19 mouse cellular contexts compared by ENCODE assay signal in genomic region chr2:19690094-19690493, GRCm38 (mm10). TPM values are rescaled to one million over a fixed set of nuclear protein-coding genes. Genes with fewer than 3 reads are reported as not detected.
DNase-seq lines count a peak whose midpoint lies in the region; ATAC-seq and TF ChIP-seq lines count a peak whose summit lies in the region.
"Had no signal": no experiment of that assay in that cellular context is flagged by ENCODE, and none has a peak within 500 bp of the region (broad histone marks: within the 10 kb centered on the region; RNA-seq: fewer than 3 reads in every experiment).

No protein-coding gene starts in this region.

- intact Hi-C loops in heart, adult 2 months (cut with DNase I), result no loop called here

- 0 out of 2 replicates have a peak, but pooled peaks have one; percentile 21 for TF ChIP-seq EP300 in heart, adult 2 months (IDR thresholded peaks at IDR 0.05; ENCODE audit: insufficient read depth, low read depth, low read length)

- peak; percentile 50 for DNase-seq in MEL-GATA-1-ER (ENCODE audit: extremely low read depth, low read depth)
- DNase-seq in heart, adult 2 months, result peak in 1 of 2 experiments; percentile 20
- DNase-seq in liver, embryonic 13.5 days, result peak; percentile 6
- no peak for DNase-seq in embryo, embryonic 10.5 days (ENCODE audit: low spot score)
- DNase-seq in right cerebral cortex, postnatal 25 days, result no peak
- no peak for DNase-seq in testis, postnatal 14 days (ENCODE audit: low spot score)
- DNase-seq: cerebellum, adult 18-20 months; gastrocnemius, postnatal 14 days; kidney, adult 2 months; kidney, postnatal 25 days; right cerebral cortex, adult 18-20 months; thymus, postnatal 25 days had no signal

- H3K27ac ChIP-seq in heart, adult 2 months, result peak overlapping the region; percentile 28; the same call in 1 of the 2 replicates
- peak overlapping the region; percentile 34 for H3K27ac ChIP-seq in heart, embryonic 16.5 days (ENCODE audit: low read length)
- no peak overlapping the region for H3K27ac ChIP-seq in liver, embryonic 13.5 days
- H3K27ac ChIP-seq in hindbrain, embryonic 12.5 days, result no peak overlapping the region
- H3K27ac ChIP-seq: embryonic facial prominence, embryonic 13.5 days; forebrain, embryonic 10.5 days; limb, embryonic 13.5 days had no signal

- no peak for TF ChIP-seq CTCF in heart, adult 2 months (IDR thresholded peaks at IDR 0.05)

- peak overlapping the region; percentile 55 for H3K4me2 ChIP-seq in heart, embryonic 16.5 days (ENCODE audit: low read depth, low read length)
- peak overlapping the region; percentile 13; the same call in 1 of the 2 replicates for H3K4me2 ChIP-seq in liver, embryonic 13.5 days
- no peak overlapping the region for H3K4me2 ChIP-seq in hindbrain, embryonic 12.5 days (replicated peaks)
- H3K4me2 ChIP-seq: embryonic facial prominence, embryonic 13.5 days; limb, embryonic 13.5 days had no signal

- WGBS in heart, adult 2 months, result 12% methylated on average over 14 of the region's 14 CpGs
- WGBS in heart, embryonic 16.5 days, result 20% methylated on average over 14 of the region's 14 CpGs
- 49% methylated on average over 14 of the region's 14 CpGs for WGBS in liver, embryonic 13.5 days (ENCODE audit: insufficient replicate concordance)
- WGBS in hindbrain, embryonic 12.5 days, result 86% methylated on average over 14 of the region's 14 CpGs

- no peak for TF ChIP-seq POLR2A in heart, adult 2 months (IDR thresholded peaks at IDR 0.05; ENCODE audit: insufficient read depth, low read depth, low read length)

- H3K36me3 ChIP-seq in heart, adult 2 months (ENCODE audit: control insufficient read depth, insufficient read depth, low read length), result no peaks in the 10 kb centered on the region
- no peaks in the 10 kb centered on the region for H3K36me3 ChIP-seq in heart, embryonic 16.5 days (ENCODE audit: control insufficient read depth, insufficient read depth)
- no peaks in the 10 kb centered on the region for H3K36me3 ChIP-seq in liver, embryonic 13.5 days
- H3K36me3 ChIP-seq in hindbrain, embryonic 12.5 days, result no peaks in the 10 kb centered on the region
- H3K36me3 ChIP-seq: embryonic facial prominence, embryonic 13.5 days; forebrain, embryonic 10.5 days; limb, embryonic 13.5 days had no signal

- H3K9me3 ChIP-seq in heart, embryonic 16.5 days (replicated peaks; ENCODE audit: control insufficient read depth, low read length), result no peaks in the 10 kb centered on the region
- H3K9me3 ChIP-seq in liver, embryonic 13.5 days (replicated peaks), result no peaks in the 10 kb centered on the region
- H3K9me3 ChIP-seq in hindbrain, embryonic 12.5 days (replicated peaks), result no peaks in the 10 kb centered on the region
- H3K9me3 ChIP-seq: embryonic facial prominence, embryonic 13.5 days; forebrain, embryonic 10.5 days; limb, embryonic 13.5 days had no signal

- H3K4me1 ChIP-seq in heart, adult 2 months (ENCODE audit: control insufficient read depth, insufficient read depth, low read length), result 0 out of 2 replicates have a peak, but pooled peaks cover 2% of the 10 kb centered on the region
- peaks cover 14% of the 10 kb centered on the region for H3K4me1 ChIP-seq in heart, embryonic 16.5 days (ENCODE audit: control insufficient read depth, insufficient read depth, low read length)
- H3K4me1 ChIP-seq in liver, embryonic 13.5 days (replicated peaks), result 0 out of 2 replicates have a peak, but pooled peaks cover 4% of the 10 kb centered on the region
- H3K4me1 ChIP-seq in hindbrain, embryonic 12.5 days, result no peaks in the 10 kb centered on the region

- H3K79me2 ChIP-seq in heart, adult 2 months (replicated peaks; ENCODE audit: control insufficient read depth, insufficient read depth, low read length), result no peaks in the 10 kb centered on the region

- H3K4me3 ChIP-seq in heart, adult 2 months, result peak overlapping the region; percentile 12; the same call in 1 of the 2 replicates
- H3K4me3 ChIP-seq in heart, embryonic 16.5 days (ENCODE audit: low read length), result peak overlapping the region; percentile 12
- no peak overlapping the region for H3K4me3 ChIP-seq in liver, embryonic 13.5 days (replicated peaks)
- H3K4me3 ChIP-seq in hindbrain, embryonic 12.5 days, result no peak overlapping the region
- H3K4me3 ChIP-seq: embryonic facial prominence, embryonic 13.5 days; forebrain, embryonic 10.5 days; limb, embryonic 13.5 days had no signal

- no peaks in the 10 kb centered on the region for H3K27me3 ChIP-seq in heart, adult 2 months (ENCODE audit: control insufficient read depth, insufficient read depth, low read length)
- no peaks in the 10 kb centered on the region for H3K27me3 ChIP-seq in heart, embryonic 16.5 days (ENCODE audit: control insufficient read depth, insufficient read depth, low read length)
- H3K27me3 ChIP-seq in liver, embryonic 13.5 days, result peaks cover 3% of the 10 kb centered on the region; the same call in 1 of the 2 replicates
- no peaks in the 10 kb centered on the region for H3K27me3 ChIP-seq in hindbrain, embryonic 12.5 days
- H3K27me3 ChIP-seq: embryonic facial prominence, embryonic 13.5 days; limb, embryonic 13.5 days had no signal

- no peak overlapping the region for H3K9ac ChIP-seq in heart, adult 2 months (ENCODE audit: low read depth, low read length)
- H3K9ac ChIP-seq in heart, embryonic 16.5 days (ENCODE audit: low read length), result peak overlapping the region; percentile 14; the same call in 1 of the 2 replicates
- H3K9ac ChIP-seq in liver, embryonic 13.5 days, result no peak overlapping the region
- H3K9ac ChIP-seq in hindbrain, embryonic 12.5 days, result no peak overlapping the region
- H3K9ac ChIP-seq: embryonic facial prominence, embryonic 13.5 days; limb, embryonic 13.5 days had no signal

- ATAC-seq in heart, embryonic 16.5 days (replicated peaks; ENCODE audit: extremely low read depth, insufficient read depth, low FRiP score), result peak; percentile 87
- peak; percentile 74 for ATAC-seq in liver, embryonic 13.5 days (ENCODE audit: low read depth)
- no peak for ATAC-seq in hindbrain, embryonic 12.5 days (ENCODE audit: low FRiP score)
- ATAC-seq: lung, postnatal 0 days; midbrain, embryonic 16.5 days had no signal

RNA-seq across cellular contexts. Expression of gene Otud1, which starts 32.5 kb away (rescaled TPM):
- total RNA-seq in heart, adult 2 months (2021), result 10 to 100 TPM; 22.6 to 27.6 TPM
- 5.0 and 5.7 TPM in 2 replicates for polyA plus RNA-seq in heart, adult 2 months (2012; rRNA removed)
- 6.9 and 7.6 TPM in 2 replicates for polyA plus RNA-seq in heart, embryonic 16.5 days (2015; fragmentation: Nextera tagmentation; extraction: Ambion mirVana)
- polyA plus RNA-seq in liver, embryonic 13.5 days (2015; fragmentation: Nextera tagmentation; extraction: Ambion mirVana), result 0.48 and 0.65 TPM in 2 replicates
- 1.8 and 2.1 TPM in 2 replicates for polyA plus RNA-seq in hindbrain, embryonic 12.5 days (2016; fragmentation: Nextera tagmentation; extraction: Ambion mirVana)

Comparison
In these comparisons a context has a peak if more than half of its experiments do, and no peak if none do; other contexts are left out.
1. DNase-seq: peak in MEL-GATA-1-ER (single experiment) and liver, embryonic 13.5 days (single experiment); none in embryo, embryonic 10.5 days (single experiment), right cerebral cortex, postnatal 25 days (single experiment) and testis, postnatal 14 days (single experiment).
2. H3K27ac ChIP-seq: peak in heart, adult 2 months (single experiment) and heart, embryonic 16.5 days (single experiment); none in liver, embryonic 13.5 days (single experiment) and hindbrain, embryonic 12.5 days (single experiment).
3. H3K4me3 ChIP-seq: peak in heart, adult 2 months (single experiment) and heart, embryonic 16.5 days (single experiment); none in liver, embryonic 13.5 days (single experiment) and hindbrain, embryonic 12.5 days (single experiment).